Mouse (Mus musculus): ENCODE results near the gene Stim2.
A peak's percentile ranks its signal among the peaks of the same experiment; 100 is the strongest.

The Stim2 gene

DNA sequence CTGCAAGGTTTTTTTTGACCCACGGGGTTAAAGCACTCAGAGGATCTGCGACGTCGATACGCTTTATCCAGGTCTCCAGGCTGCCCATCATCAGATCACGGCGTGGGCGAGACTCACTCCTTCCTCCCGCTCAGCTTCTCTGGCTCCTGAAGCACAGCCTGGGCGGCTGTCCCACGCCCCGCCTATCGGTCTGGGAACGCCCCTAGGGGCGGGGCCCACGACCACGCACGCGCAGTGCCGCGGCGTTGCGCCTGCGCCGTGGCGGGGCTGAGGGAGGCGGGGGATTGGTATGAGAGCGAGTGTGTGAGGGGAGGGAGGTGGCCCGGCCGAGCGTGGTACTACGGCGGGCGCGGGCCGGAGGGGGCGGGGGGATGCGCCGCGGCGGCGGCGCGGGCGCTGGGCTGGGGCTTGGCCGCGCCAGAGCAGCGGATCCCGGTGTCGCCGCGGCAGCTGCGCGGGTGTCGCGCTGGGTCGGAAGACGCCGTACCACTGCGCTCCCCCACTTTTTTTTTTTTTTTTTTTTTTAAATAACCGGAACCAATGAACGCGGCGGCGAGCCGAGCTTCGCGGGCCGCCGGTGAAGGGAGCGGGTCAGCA, at the start of gene Stim2:
Stim2 (plus strand) TSS at position 354 of the 597 bp plus-strand sequence.
- peak; percentile 93 for DNase-seq (ENCODE audit: low read depth, low spot score)

DNA sequence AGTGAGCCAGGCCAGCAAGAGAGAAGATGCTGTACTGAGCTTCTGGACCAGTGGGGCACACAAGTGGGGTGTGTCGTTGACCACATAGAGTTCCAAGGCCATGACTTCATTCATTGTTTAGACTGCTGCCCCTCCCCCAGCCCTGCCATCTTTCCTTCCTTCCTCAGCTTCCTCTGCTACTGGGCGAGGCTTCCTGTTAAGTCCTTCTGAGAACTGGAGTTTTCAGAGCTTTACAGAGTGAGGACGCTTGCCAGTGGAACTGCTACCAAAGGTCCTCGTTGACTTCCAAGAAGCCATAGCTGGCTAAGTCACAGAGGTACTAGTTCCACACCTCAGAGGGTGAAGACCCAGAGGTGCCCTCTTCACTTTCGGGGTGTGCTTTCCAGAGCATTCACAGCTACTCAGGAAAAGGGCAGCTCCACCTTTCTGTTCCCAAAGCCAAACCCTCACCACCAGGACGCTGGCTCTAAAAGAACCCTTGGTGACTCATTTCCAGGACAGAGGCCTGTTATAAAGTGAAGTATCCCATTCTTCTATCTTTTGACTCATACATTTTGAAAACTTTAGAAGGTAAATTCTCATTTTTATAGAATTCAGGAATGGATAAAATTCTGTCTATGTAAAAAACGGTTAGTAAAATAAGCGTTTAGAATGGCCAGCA, 49.6 kb upstream of the Stim2 start:
- no peak for DNase-seq (ENCODE audit: low read depth, low spot score)

DNA sequence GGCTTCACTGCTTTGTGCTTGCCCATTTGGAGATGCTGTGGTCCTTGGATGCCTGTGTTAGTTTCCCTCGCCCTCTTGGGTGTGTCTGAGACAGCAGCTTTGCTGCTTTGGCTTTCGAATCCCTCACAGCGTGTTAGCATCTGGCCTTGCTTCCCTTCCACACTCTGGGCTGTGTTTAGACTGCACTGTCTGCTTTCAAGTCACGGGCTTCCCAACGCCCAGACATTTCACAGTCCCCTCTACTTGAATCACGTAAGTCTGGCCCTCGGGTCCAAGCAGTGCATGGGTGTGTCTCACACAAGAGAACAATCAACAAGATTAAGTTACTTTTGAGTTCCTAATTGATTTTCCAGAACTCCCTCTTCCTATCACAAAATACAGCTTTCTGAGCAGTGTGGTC, 48.1 kb upstream of the Stim2 start:
- DNase-seq (ENCODE audit: low read depth, low spot score): no peak

DNA sequence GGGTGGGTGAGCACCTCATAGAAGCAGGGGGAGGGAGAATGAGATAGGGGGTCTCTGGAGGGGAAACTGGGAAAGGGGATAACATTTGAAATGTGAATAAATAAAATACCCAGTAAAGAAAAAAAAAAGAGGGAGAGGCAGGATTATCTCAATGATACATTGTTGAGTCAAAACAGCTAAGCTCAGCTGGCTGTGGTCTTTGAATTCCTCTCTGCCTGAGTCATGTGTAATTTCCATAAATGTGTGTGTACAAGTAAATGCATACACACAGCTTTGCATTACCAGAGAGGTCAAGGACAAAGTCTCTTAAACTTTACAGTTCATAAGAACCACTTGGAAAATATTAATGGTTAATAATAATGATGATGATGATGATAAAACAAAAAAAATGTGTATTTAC, 45.1 kb upstream of the Stim2 start:
- DNase-seq (ENCODE audit: low read depth, low spot score): no peak

DNA sequence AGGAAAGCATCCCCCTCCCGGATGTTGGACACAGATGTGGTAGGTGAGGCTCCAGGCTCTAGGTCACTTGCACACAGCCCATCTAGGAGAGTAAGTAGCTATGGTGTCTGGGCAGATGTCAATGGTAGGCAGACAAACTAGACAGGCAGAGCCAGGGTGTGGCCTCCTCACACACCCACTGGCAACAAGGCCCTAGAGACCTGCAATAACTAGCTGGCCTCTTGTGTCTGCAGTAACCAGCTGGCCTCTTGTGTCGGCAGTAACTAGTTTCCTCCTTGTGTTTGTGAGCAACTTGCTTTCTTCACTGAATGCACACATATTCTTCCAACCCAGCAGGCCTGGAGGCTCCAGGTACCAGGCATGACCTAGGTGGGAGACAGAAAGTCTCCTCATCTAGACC, 44.5 kb upstream of the Stim2 start:
- no peak for DNase-seq (ENCODE audit: low read depth, low spot score)

DNA sequence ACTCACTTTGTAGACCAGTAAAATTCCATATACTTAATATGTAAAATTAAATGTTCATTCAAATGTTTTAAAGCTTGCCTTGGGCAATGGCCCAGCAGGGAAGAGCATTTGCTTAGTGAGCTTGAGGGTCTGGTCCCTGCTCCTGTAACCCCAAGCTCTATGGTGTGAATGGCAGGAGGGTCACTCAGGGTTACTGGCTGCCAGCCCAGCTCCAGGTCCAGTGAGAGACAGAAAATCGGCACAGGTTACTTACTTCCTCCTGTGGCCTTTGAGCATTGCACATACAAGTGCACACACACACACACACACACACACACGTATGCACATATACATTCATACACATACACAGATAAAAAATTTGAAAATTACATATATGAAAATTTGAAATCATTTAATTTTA, 42.3 kb upstream of the Stim2 start:
- no peak for DNase-seq (ENCODE audit: low read depth, low spot score)

DNA sequence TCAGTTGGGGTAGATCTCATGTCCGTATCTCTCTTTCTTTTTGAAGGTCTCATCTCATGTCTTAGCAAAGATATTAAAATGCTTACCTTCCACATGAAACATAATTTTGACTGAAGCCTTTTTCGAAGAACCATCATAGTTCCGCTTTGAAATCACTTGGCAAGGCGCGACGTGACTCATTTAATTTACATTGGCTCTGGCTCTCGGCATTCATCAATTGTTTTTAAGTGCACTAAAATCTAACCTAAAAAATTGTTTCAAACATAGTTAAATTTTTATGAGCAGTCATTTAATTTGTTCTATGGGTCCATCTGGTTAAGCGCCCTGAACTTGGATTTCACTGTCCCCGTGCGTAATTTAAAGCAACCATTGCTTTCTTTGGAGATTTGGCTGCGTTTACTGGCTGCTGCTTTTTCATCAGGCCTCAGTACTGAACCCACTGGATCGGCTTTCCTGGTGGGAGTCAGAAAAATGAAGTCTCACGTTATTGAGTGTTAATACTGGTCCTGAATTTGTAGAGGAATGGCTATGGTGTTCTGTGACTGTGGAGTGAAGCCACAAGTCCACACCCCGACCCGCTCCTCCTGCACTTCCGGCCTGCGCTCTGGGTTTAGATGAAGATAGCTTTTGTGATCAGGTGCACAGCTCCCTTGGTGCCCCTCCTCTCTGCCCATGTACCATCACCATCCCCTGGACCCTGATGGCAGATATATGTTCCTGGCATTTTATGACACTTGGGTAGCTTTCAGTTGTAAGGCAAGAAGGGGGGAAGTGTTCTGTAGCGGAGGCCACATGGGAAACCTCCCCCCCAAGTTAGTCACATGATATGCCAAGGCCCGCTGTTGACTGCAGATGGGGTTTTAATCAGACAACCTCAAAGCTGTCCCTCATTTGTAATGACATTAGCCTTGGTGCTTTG, 41.6 kb upstream of the Stim2 start:
- no peak for DNase-seq (ENCODE audit: low read depth, low spot score)

DNA sequence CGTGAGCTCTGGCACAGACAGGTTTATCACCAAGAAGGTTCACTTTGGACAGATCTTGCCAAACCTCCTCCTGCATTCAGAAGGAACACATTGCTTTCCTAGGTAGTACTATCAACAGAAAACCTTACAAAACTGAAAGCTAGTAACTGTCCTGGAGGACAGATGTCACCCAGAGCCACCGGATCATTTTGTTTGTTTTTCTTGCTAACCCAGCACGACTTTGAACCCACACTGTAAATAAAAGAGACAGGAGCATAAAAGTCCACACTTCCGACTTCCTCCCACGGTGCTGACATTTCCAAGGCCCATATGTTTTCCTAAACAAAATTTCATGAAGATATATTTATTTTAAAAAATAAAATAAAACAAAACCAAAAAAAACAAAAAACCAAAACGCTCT, 41.0 kb upstream of the Stim2 start:
- DNase-seq (ENCODE audit: low read depth, low spot score): no peak

DNA sequence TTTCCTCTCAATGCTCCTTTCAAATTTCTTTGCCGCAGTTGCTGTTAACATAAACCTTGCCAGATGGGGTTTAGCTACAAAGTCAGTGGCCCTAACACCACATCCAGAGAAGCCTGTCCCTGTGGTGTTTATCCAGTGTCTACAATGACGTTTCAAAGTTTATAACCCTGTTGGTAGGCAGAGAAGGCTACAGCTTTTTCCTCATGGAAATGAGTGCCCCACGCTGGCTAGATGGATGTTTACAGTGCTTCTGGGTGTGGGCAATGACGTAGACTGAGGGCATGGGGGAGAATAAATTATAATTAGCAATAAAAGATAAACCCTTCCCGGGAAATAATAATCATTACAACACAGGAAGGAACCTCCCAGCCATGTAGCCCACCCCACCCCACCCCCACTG, 37.1 kb upstream of the Stim2 start:
- no peak for DNase-seq (ENCODE audit: low read depth, low spot score)

DNA sequence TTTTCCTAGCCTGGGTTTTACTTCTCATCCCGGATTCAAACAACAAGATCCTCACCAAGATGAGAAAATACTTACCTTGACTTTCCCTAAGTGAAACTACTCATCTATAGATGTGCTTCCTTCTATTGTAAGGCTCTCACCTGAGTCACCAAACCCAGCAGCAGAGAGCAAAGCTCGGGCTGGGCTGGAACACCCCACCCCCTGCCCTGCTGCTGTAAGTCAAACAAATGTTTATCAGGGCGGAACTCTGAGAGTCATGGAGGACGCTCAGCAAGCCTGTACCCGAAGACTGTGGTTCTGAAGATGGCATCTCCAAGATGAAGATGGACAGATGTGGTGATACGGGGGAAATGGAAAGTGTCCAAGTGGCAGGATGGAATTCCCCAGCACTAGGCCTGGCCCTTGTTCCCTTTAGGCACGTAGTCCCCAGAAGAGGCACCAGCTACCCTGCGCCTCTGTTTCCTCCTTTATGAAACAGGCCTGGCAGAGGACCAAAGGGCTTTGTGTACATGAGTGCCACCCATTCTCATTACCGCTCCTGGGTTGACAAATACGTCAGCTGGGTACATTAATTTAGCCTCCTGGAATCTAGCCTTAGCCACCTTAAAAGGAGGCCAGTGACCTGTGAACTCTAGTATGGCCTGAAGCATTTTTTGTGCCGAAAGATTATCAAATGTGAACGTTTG, 36.3 kb upstream of the Stim2 start:
- DNase-seq (ENCODE audit: low read depth, low spot score): no peak

DNA sequence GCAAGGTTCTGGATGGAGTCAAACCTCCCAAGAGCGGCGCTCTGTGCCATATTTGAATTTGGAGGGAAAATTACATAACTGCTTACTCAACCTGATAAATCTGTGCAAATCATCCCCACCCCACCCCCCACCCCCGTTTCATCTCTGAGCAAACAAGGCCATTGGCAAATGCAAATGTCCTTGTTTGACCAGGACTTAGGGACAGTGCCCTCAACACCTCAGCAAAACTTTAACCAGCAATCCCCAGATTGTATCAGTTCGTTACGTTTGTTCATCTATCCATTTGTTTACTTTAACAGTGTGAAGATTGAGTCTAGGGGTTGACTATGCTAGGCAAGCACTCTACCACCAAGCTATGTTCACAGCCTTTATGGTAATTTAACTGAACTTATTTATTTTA, 32.6 kb upstream of the Stim2 start:
- no peak for DNase-seq (ENCODE audit: low read depth, low spot score)

DNA sequence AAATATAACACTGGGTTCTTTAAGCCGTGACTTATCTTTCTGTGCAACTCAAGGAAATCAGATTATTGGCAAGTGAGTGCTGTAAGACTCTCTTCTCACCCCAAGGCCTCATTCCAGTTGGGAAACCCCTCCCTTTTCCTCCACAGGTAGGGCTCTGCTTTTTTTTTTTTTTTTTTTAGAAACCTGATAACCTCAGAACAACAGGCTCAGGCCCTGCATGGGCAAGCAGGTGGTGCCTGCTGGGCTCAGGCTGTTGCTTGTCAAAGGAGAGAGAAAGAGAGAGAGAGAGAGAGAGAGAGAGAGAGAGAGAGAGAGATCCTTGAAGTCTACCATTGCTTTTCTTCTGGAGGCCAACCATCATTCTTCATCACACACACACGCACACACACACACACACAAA, 30.7 kb upstream of the Stim2 start:
- DNase-seq (ENCODE audit: low read depth, low spot score): no peak

DNA sequence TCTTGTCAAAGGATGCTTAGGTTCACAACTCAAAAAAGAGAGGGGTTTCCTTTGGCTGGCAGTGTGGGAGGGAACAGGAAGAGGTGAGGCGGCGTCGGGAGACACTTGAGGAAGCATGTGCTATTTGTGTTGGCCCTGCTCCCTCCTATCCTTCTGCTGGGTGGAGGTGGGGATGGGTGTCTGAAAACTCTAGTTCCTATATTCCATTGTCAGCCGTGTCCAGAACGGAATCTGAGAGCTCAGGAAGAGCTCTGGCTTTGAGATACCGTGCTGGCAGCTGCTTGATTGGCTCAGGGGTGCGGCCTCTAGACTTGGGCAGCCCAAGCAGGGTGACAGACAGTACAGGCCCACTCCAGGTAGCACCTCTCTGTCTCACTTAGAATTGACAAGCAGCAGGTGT, 28.1 kb upstream of the Stim2 start:
- DNase-seq (ENCODE audit: low read depth, low spot score): no peak

DNA sequence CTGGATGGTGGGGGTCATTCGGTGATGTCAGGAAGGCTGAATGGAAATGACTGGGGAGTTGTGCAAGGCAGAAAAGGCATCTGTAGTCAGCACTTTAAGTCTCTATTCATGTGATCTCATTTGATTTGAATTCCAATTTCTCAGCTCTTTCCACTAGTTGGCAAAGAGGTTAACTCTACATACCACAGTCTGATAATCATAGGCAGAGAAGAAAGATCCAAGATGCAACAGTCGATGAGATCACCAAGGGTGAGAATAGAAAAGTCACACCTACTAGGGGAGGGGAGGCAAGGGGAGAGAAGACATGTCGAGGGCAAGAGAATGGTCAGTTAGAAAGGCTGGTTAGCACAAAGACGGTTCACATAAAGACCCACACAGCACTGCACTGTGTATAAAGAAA, 27.1 kb upstream of the Stim2 start:
- DNase-seq (ENCODE audit: low read depth, low spot score): no peak

DNA sequence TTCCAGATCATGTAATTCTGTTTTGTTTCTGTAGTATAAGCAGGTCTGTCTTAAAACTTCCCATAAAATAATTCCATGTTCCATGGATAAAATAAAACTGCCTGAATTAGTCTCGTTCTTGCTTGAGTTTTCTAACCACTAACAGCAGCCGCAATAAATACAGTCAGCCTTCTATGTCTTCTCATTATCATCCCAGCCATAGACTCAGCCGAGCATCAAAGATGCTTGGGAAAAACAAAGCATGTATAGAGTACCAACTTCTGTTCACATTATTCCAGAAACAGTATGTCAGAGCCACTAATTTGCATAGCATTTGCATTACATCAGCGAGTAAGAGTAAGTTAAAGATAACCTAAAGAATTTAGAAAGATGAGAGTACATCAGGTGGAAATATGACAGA, 25.4 kb upstream of the Stim2 start:
- no peak for DNase-seq (ENCODE audit: low read depth, low spot score)

DNA sequence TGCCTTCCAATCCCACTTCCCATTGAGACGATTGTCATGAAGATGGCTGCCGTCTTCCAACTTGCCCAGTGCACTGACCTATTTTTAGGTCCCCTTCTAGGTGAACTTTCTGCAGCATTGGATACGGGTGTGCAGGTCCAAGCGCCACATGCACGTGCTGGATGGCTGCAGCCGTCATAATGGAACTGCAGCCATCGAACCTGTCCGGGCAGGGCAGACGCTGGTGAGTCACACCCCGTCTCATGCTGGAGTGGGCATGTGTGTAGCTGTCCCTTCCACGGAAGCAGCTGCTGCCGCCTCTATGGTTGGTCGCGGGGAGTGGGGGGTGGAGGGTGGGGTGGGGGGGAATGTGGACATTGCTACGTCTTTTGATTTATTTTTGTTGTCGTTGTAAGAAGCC, 21.8 kb upstream of the Stim2 start:
- DNase-seq (ENCODE audit: low read depth, low spot score): no peak

DNA sequence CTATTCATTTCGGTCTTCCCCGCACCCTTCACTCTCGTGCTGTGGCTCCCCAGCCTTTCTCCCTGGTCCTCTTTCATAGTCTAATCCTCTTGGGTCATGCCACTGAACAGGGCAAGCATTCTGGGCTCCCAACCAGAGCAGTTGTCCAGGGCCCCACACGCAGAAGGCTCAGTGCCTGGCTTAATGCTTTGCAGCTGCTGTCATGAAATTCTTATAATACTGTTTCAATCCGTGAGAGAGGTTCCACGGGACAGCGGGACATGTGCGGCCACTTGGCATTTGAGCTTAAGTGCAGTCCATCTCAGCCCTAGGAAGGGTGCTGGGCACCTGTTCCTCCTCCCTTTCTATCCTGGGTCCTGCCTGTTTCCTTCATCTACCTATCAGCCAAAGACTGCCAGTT, 21.2 kb upstream of the Stim2 start:
- DNase-seq (ENCODE audit: low read depth, low spot score): no peak

DNA sequence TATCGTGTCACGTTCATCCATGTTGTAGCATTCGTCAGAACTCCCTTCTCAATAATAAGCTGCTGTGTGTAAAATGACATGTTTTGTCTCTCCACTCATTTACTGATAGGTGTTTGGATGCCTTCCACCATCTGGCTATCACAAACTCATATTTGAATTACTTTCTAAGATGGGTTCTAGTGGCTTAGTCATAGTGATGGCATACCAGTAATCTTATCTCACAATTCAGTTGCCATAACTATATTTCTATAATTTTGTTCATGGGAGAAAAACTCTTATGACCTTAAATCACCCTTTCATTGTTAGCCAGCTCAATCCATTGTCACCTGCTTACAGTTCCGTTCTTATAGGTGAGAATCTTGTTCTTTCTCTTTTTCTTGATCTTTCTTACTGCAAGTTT, 14.9 kb upstream of the Stim2 start:
- no peak for DNase-seq (ENCODE audit: low read depth, low spot score)

DNA sequence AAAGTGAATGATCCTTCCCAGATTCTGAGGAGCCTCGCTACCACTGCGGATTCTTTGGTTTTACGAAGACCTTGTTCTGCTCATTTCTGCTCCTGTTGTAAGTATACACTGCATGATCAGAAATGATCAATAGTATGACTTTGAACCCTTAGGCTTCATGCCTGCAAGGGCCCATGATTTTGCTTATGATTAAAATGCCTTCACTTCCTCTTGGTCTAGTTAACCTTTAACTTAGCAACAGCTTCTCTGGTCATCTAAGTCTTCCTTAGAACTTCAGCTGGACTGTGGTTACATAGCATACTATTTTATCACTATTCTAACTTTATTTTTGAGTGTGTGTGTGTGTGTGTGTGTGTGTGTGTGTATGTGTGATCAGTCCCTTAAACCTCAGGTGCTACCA, 12.7 kb upstream of the Stim2 start:
- no peak for DNase-seq (ENCODE audit: low read depth, low spot score)

DNA sequence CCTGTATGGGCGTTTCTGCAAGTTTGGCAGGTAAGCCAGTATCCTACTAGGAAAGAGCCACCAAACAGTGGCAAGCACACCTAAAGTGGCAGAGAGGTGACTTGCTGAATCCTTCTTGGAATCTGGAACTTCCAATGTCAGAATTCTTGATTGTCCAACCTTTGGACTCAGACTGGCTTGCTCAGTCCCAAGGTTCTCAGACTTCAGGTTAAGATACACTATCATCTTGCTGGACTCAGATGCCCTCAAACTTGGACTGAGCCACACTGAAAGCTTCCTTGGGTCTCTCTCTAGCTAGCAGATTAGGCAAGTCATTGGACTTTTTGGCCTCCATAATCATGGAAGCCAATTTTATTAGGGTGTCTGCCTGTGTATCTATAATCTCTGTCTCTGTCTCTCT, 10.8 kb upstream of the Stim2 start:
- DNase-seq (ENCODE audit: low read depth, low spot score): no peak

DNA sequence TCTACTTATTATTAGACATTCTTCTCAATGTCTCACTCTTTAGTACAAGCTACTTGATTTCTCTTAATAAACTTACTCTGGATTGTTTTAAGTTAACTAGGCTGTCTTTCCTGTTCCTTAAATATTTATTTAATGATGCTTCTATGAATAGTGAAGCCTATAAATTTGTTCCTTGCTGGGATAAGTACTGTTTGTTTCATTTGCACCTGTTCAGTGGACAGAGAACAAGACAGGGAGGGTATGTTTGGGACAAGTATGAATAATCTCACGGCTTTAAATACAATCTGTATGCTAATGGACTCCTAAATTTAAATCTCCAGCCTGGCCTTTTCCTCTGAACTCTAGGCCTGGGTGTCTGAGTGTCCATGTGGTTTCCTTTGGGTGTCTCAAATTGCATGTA, 10.2 kb upstream of the Stim2 start:
- DNase-seq (ENCODE audit: low read depth, low spot score): no peak

DNA sequence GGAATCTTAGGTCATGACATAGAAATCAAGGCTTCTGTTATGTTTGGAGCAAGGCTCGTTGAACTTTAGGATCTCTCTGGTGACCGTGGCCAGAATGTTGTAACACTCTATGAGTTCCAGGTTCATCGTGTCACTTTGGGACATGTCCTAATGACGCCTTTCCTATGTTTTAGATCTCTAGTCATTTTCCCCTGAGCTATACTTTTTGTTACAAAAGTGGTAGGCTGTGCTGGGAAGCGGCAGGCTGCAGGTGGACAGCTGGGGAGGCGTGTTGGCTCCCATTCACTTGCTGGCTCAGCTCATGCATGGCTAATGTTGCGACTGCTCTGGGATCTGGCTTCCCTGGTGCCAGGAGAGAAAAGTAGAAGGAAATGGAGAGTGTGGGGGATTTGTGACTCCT, 5.7 kb upstream of the Stim2 start:
- no peak for DNase-seq (ENCODE audit: low read depth, low spot score)
